Mouse (Mus musculus) layer of hippocampus, adult 2 months (tissue): ENCODE measurements around the gene Tmem178b. TPM values are rescaled to one million over a fixed set of nuclear protein-coding genes. Genes with fewer than 3 reads are reported as not detected.

Experiments
- DNase-seq, 2 experiments: peaks; one replicate each; pipeline ENCODE4 v3.0.0; 2022; ENCODE audit warnings: low spot score in 2 of 2
- H3K27ac ChIP-seq: fragments of 200-600 bp; 2 replicates; pipeline ENCODE4 v1.8.1; 2022
- H3K4me3 ChIP-seq: fragments of 200-600 bp; 2 replicates; pipeline ENCODE4 v1.8.1; 2022; ENCODE audit warnings: mild to moderate bottlenecking
- CTCF ChIP-seq: fragments of 200-600 bp; conservative IDR thresholded peaks from 2 replicates; pipeline ENCODE4 v1.8.1; 2022; ENCODE audit warnings: antibody characterized with exemption, mild to moderate bottlenecking, moderate library complexity
- total RNA-seq, 2 experiments: library from RNA; stranded (reverse); gene quantifications; 2 replicates each; pipeline ENCODE4 v1.2.3; 2021

The Tmem178b gene
- total RNA-seq, 2 experiments from 2014 or later: 169 to 170 TPM

DNA sequence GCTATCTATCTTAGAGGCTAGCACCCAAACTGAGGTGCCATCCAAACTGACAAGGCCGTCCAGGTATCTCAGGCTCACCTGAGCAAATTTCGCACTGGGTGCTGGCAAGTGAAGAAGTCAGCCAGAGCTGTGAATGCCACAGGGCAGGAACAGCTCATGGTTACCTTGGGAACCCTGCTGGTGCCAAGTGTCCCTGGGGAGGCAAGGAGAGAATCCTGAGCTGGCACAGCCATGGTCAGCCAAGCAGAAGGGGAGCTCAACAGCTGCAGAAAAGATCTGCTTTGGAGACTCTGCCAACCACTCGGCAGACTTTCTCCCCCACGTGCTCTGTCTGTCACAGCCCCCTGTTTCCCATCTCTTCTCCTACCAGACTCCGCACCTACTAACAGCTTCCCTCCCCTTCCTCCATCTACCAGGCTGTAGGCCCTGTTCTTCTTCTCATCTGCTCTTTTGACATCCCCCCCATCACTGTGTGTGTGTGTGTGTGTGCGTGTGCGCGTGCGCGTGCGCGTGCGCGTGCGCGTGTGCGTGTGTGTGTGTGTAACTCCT lies 374.4 kb downstream of the Tmem178b start:
- no peak for DNase-seq
- TF ChIP-seq CTCF: no peak
- no peak overlapping the region for H3K27ac ChIP-seq
- no peak overlapping the region for H3K4me3 ChIP-seq

DNA sequence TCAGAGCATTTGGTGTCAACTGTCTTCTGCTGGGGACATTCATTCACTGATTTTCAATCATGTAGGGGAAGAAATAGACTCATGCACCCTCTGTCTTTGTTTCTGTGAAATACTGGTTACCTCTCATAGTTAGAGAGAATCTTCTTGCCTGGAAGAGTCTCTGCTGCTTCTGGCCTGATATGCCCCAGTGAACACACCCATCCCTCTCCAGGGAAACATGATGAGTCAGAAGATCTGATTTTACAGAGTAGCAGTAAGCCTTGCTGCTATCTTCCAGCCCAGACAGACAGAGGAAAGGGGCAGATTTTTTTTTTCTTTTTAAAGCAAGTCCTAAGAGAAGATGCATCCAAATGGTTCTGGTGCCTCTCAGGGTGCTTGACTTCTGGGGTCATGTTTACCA lies 376.9 kb downstream of the Tmem178b start:
- no peak for TF ChIP-seq CTCF
- no peak for DNase-seq
- H3K27ac ChIP-seq: no peak overlapping the region
- no peak overlapping the region for H3K4me3 ChIP-seq

DNA sequence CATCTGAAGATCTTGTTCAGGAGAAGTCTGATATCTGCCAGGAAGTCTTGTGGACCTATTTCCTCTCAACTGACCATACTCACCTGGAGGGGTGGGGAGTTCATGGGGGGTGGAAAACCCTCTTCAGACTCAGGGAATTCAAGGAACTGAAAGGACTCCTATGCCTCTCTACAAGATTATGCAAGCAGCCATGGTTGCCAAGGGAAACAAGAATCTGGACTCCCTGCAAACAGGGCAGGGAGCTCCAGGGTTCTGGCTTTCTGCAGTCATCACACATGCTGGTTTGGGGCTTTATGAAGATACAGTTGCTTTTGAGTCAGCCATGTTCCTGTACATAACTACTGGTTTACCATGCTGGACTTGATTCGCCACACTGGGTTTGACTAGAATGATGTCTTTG lies 390.6 kb downstream of the Tmem178b start:
- H3K4me3 ChIP-seq: no peak overlapping the region
- no peak for DNase-seq
- no peak for TF ChIP-seq CTCF
- no peak overlapping the region for H3K27ac ChIP-seq

DNA sequence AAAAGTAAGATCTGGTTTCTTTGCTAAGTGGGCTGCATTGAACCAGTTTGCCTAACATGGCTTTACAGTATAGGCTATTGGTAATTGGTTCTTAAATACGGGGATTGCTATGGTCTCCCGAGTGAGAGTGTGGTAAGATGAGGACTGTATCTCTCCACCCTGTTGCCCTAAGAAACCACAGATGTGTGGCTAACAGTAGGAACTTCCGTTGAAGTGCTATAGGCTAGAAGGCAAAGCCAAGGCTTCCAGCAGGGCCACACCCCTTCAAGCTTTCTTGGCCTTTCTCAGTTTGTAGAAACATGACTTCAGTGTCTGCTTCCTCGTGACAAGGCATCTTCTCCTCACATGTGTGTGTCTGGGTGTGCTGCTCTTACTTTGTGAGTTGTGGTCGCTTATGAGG lies 427.6 kb downstream of the Tmem178b start:
- DNase-seq: no peak
- no peak for TF ChIP-seq CTCF
- Histone ChIP-seq H3K27ac (no peak overlapping the region), H3K4me3 (no peak overlapping the region)

DNA sequence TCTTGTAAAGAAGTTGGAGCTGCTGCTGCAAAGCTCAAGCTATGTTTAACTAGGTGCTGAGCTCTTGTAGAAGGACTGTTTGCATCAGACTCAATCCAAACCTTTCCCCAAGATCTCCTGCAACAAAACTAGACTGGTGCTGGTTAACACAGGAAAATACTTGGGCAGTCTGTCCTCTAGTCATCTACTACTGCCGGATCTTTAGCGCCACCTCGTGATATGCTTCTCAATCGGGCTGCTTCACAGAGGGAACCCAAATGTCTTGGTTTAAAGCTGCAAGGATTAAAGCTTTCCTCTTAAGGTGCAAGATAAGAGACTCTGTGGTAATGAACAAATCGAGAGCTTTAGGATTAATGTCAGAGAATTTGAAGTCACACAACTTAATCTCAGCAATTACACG lies 430.3 kb downstream of the Tmem178b start:
- H3K27ac ChIP-seq: no peak overlapping the region
- H3K4me3 ChIP-seq: no peak overlapping the region
- DNase-seq: peak; percentile 79 to 80
- TF ChIP-seq CTCF: peak; percentile 89

Other genes with a start within 250 kb of the Tmem178b start
- 100 to 1,000 TPM; 128 to 129 TPM for gene Braf, start 147.8 kb upstream of the Tmem178b start, total RNA-seq
- gene Mrps33, start 62.3 kb upstream of the Tmem178b start, total RNA-seq: 100 to 1,000 TPM; 103 to 118 TPM